Mouse (Mus musculus): ENCODE data around the gene Nkx2-3.

Nkx2-3 gene

DNA sequence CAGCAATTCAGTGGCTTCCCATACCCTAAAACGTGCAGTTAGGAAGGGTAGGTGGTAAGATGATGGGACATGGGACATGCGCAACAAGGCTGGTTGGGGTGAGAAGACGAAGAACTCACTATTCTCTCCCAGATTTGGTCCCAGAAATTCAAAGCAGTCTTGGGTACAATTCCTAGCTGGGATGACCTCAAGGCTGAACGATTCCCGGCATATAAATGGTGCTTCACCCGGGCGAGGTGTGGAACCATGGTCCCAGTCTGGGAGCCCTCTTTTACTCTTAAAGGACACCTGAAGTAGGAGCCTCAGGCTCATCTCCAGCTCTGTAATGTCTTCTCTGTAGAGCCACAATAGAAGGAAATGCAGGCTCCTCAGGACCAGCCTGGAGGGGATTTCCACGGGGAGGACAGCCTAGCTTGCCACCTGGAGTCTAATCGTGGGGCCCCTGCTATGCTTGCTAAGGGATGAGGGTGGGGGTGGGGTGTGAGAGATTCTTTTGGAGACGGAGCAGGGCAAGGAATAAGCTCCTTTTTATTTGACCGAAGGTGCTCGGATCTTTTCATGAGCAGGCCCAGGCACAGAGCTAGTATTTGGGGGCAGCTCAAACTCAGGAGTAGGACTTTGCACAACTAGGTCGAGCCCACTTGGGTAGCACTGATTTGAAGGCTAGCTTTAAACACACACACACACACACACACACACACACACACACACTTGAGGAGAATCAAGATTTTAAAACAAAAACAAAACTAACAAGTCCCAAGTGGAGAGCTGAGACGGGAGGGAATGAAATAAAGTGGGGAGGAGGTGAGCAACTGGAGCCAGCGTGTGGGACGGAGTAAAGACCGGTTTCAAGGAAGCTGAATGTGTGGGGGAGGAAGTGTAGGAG is 6.2 kb upstream of the Nkx2-3 start:
- no peak for DNase-seq

DNA sequence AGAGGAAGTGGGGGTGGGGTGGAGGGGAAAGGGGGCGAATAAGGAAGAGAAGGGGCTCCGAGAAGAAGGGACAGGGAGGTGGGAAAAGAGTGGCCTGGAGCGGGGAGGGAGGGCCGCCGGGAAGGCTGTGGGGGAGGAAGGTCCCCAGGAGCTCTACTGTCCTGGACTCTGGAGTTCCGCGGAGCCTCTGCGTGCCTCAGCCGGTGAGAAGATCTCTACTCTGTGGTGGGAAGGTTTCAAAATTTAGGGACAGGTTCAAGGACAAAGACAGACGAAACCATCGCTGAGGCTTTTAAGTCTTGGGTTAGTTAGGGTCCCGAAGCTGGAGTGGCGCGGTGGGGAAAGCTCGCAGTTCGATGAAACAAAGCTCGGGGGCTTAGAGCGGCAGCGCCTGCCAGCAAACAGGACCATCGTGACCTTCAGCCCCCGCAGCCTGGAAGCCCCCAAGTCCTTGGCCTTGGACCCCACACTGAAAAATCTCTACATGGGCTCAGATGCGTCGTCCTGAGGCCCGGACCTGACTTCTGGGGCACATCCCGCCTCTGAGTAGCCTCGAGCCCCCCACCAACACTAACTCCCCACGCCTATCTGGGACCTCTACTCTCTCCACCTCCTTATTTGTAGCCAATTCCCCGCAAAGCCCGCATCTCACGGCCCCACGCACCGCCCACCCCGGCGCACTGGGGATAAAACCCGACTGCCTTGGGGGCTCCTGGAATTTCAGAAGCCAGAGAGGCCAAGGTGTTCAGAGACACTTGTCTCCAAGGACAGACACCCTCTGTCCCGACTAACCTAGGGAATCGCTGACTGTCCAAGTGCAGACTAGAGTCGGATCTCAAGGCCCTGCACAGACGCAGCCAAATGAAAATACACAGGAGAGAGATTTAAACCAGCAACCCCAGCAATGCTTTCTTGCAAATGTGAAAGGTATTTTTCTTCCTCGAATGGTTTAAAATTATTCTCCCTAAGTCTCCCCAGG is 5.3 kb upstream of the Nkx2-3 start:
- no peak for DNase-seq

GRCm38 (mm10) chr19:43607842-43608680 is 4.1 kb upstream of the Nkx2-3 start:
- DNase-seq: no peak

DNA sequence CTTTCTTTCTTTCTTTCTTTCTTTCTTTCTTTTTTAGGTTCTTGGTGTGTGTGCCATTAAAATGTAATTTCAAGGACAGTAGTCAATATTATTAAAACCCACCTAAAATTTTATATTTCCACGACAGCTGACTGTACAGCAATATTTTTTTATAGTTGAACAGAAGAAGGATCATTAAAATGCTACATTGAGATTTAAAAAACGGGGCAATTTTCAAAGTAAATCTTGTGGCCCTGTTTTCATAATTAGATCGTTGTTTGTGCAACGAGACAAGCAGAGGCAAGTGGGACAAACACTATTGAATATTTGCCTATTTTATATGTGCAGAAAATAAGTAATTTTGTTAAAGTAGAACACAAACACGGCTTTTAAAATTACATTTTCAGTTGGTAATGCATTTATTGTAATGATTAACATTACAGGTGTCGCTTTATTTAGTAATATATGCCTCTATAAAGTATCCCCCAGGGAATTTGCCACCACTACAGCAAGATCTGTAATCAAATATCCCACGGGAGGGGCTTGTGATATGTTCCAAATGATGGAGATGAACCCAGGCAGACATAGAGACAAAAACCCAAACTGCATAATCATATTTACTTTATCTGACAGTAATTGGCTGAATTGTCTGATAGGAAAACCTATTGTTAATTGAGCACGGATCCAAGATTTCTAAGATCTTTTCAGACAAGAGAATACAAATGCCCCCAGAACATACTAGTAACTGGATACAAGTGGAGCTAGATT is 3.2 kb upstream of the Nkx2-3 start:
- no peak for DNase-seq

- DNase-seq: no peak
These were observed 2.4 kb upstream of the Nkx2-3 start for GRCm38 (mm10) chr19:43609458-43610330.

DNA sequence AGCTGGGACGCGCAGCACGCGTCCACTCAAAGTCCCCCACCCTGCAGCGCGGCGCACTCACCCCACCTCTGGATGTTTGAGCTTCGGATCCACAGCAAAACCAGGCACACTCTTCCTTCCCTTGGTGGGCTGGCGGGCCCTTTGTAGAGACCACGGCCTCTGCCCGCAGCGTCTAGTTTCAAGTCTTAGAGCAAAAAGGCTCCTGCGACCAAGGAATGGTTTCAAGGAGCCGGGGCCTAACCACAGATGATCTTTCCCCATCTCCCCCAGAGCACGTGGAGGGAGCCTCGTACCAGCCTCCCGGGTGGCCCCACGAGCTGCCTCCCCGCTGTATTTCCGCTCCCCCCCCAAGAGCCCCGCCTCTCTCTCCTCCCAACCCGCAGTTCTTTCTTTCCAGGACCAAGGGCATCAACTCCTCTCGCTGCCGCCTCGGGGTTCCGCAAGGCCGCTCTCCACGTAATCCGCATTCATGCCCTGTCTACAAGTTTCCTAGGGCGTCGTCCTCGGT is 1.7 kb upstream of the Nkx2-3 start:
- DNase-seq: no peak

DNA sequence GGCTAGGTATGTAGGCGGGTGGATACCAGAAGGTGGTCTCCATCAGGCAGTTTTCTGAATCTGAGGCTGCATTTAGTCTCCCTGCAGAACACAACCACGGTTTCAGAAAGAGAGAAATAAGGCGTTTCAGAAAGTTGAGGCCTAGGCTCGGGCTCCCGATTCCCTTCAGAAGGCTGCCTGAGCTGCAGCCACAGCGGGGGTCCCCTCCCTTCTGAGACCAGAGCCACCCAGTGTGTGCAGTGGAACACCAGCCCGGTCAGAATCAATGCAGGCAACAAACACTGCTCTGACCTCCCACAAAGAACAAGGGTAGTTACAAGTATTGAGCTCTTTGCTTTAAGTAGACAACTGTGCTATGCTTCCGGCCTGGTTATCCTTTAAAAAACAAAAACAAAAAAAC is 1.0 kb upstream of the Nkx2-3 start:
- DNase-seq: no peak

GRCm38 (mm10) chr19:43611561-43611960 is 564 bp upstream of the Nkx2-3 start:
- no peak for DNase-seq

- no peak for DNase-seq
These were observed 411 bp downstream of the Nkx2-3 start for GRCm38 (mm10) chr19:43612501-43612971.

- DNase-seq: no peak
These were observed 1.4 kb downstream of the Nkx2-3 start for GRCm38 (mm10) chr19:43613293-43614130.

GRCm38 (mm10) chr19:43614341-43615073 is 2.4 kb downstream of the Nkx2-3 start:
- no peak for DNase-seq

DNA sequence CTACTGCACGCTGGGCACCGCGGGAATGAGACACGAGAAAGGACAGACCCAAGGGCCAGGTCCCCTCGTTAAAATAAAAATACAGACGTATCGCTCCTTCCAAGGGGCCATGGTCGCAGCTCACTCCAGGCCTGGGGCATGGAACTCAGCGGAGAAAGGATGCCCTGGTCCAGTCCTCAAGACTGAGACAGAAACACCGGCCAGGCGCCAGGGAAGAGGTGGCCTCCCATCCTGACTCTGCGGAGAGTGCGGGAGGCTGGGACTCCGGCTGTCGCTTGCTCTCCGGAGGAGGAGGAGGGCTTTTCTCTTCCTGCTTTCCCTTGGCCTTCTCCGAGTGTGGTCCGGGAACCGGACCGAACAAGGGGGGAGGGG is 2.9 kb downstream of the Nkx2-3 start:
- no peak for DNase-seq

DNA sequence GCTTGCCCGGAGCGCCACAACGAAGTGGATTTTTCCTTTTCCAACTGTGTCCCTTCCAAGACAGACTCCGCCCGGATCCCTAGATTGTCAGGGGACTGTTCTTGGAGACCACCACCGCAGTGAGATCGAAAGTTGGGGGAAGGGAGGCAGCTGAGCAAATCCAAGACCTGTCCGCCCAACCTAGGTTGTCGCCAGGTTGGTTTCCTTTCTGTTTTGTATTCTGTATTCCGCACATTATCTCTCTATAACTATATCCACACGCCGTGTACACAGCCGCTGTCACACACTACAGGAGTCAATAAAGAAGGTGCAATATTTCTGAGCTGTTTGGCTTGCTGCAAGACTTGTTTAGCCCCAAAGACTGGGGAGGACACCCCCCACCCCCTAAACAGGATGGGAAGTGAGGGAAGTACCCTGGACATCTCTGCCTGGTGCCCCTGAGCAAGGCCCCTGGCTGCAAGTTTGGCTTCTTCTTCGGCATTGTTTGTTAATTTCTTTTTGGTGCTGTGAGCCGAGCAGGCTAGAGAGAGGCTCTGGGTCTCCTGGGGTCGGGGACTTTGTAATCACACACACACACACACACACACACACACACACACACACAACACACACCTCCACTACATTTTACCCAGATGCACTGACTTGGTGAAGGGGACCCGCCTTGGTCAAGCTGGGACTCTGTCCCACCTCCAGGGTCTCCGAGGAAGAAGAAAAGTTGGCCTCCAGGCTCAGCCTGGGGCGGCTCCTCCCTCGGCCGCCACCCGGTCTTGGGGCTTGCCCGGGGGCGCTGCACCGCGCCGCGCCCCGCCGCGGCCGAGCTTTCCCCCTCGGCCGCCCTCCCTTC is 3.7 kb downstream of the Nkx2-3 start:
- DNase-seq: no peak

- DNase-seq: no peak
These were observed 4.3 kb downstream of the Nkx2-3 start for GRCm38 (mm10) chr19:43616415-43616861.

GRCm38 (mm10) chr19:43616889-43617288 is 4.8 kb downstream of the Nkx2-3 start:
- no peak for DNase-seq

- no peak for DNase-seq
These were observed 5.7 kb downstream of the Nkx2-3 start for GRCm38 (mm10) chr19:43617761-43618349.

- DNase-seq: no peak
These were observed 6.4 kb downstream of the Nkx2-3 start for GRCm38 (mm10) chr19:43618505-43619030.

Data from lung, postnatal 36 days (tissue).